12 mouse cellular contexts compared by ENCODE assay signal in the genomic region with DNA sequence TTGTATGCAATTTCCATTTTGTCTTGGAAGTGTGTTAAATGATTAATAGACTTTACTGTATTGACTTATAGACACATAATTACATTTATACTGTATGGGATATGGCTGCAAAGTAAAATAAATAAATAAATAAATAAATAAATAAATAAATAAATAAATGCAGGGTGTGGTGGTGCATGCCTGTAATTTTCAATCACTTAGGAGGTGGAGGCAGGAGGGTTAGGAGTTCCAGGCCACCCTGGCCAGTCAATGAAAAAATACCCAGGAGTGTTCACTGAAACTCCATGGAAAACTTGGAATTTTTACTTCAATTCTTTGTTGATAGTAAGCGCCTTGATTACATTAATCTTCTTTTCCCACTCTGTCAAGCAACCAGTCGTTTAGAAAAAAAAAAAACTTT. TPM values are rescaled to one million over a fixed set of nuclear protein-coding genes. Genes with fewer than 3 reads are reported as not detected.
A peak's percentile ranks its signal among the peaks of the same experiment; 100 is the strongest.
DNase-seq lines count a peak whose midpoint lies in the region; ATAC-seq and TF ChIP-seq lines count a peak whose summit lies in the region.
"Had no signal": no experiment of that assay in that cellular context is flagged by ENCODE, and none has a peak within 500 bp of the region (broad histone marks: within the 10 kb centered on the region; RNA-seq: fewer than 3 reads in every experiment).

No protein-coding gene starts in this region.

- TF ChIP-seq EP300 in heart, adult 2 months (IDR thresholded peaks at IDR 0.05; ENCODE audit: insufficient read depth, low read depth, low read length) = no peak
- TF ChIP-seq EP300 in heart, postnatal 0 days (IDR thresholded peaks at IDR 0.05; ENCODE audit: low read depth) = no peak

- H3K36me3 ChIP-seq in heart, adult 2 months (ENCODE audit: control insufficient read depth, insufficient read depth, low read length) = peaks cover 22% of the 10 kb centered on the region
- no peaks in the 10 kb centered on the region for H3K36me3 ChIP-seq in liver, adult 2 months (ENCODE audit: control insufficient read depth, insufficient read depth, low read length)
- H3K36me3 ChIP-seq in heart, postnatal 0 days (replicated peaks; ENCODE audit: control insufficient read depth, insufficient read depth, low read length) = no peaks in the 10 kb centered on the region
- H3K36me3 ChIP-seq in liver, embryonic 16.5 days (ENCODE audit: control insufficient read depth, insufficient read depth) = no peaks in the 10 kb centered on the region

- H3K4me2 ChIP-seq in heart, postnatal 0 days (ENCODE audit: low read depth, low read length) = peak overlapping the region; percentile 72
- peak overlapping the region; percentile 56; the same call in 1 of the 2 replicates for H3K4me2 ChIP-seq in liver, embryonic 16.5 days (ENCODE audit: low read depth, low read length)

- no peak for TF ChIP-seq POLR2A in heart, adult 2 months (IDR thresholded peaks at IDR 0.05; ENCODE audit: insufficient read depth, low read depth, low read length)
- TF ChIP-seq POLR2A in liver, adult 2 months (IDR thresholded peaks at IDR 0.05; ENCODE audit: extremely low read depth, insufficient read depth, low read length) = no peak

- peak overlapping the region; percentile 66 for H3K4me3 ChIP-seq in heart, adult 2 months
- peak overlapping the region; percentile 60; the same call in 1 of the 2 replicates for H3K4me3 ChIP-seq in liver, adult 2 months (ENCODE audit: insufficient read depth, low read depth, low read length)
- H3K4me3 ChIP-seq in heart, postnatal 0 days (ENCODE audit: low read depth, low read length) = peak overlapping the region; percentile 85
- peak overlapping the region; percentile 57; the same call in 1 of the 2 replicates for H3K4me3 ChIP-seq in liver, embryonic 16.5 days (ENCODE audit: low read depth, low read length)

- H3K79me2 ChIP-seq in heart, adult 2 months (replicated peaks; ENCODE audit: control insufficient read depth, insufficient read depth, low read length) = peaks cover 2% of the 10 kb centered on the region; the same call in 1 of the 2 replicates
- no peaks in the 10 kb centered on the region for H3K79me2 ChIP-seq in liver, adult 2 months (ENCODE audit: control insufficient read depth, insufficient read depth, low read length)

- H3K9ac ChIP-seq in heart, adult 2 months (ENCODE audit: low read depth, low read length) = no peak overlapping the region; the same call in 1 of the 2 replicates
- H3K9ac ChIP-seq in liver, adult 2 months (ENCODE audit: low read depth, low read length) = no peak overlapping the region
- H3K9ac ChIP-seq in heart, postnatal 0 days (replicated peaks; ENCODE audit: low read depth, low read length) = peak overlapping the region; percentile 70
- H3K9ac ChIP-seq in liver, embryonic 16.5 days (ENCODE audit: low read depth, low read length) = no peak overlapping the region

- H3K27ac ChIP-seq in heart, adult 2 months = peak overlapping the region; percentile 86
- no peak overlapping the region for H3K27ac ChIP-seq in liver, adult 2 months (replicated peaks; ENCODE audit: insufficient read depth, low read depth, low read length)
- H3K27ac ChIP-seq in heart, postnatal 0 days (ENCODE audit: low read depth) = peak overlapping the region; percentile 96
- H3K27ac ChIP-seq in liver, embryonic 16.5 days (ENCODE audit: low read length) = no peak overlapping the region

- no peak for ATAC-seq in heart, postnatal 0 days (ENCODE audit: insufficient read depth, low read depth)
- ATAC-seq in liver, embryonic 16.5 days (ENCODE audit: low read depth) = no peak

- 28% methylated on average over 2 of the region's 2 CpGs for WGBS in heart, adult 2 months
- 67% methylated on average over 2 of the region's 2 CpGs for WGBS in liver, adult 2 months
- WGBS in heart, postnatal 0 days = 68% methylated on average over 2 of the region's 2 CpGs
- WGBS in liver, embryonic 16.5 days (ENCODE audit: insufficient replicate concordance) = 50% methylated on average over 2 of the region's 2 CpGs

- H3K27me3 ChIP-seq in heart, adult 2 months (ENCODE audit: control insufficient read depth, insufficient read depth, low read length) = no peaks in the 10 kb centered on the region
- no peaks in the 10 kb centered on the region for H3K27me3 ChIP-seq in liver, adult 2 months (ENCODE audit: control insufficient read depth, insufficient read depth, low read length)
- H3K27me3 ChIP-seq in heart, postnatal 0 days (ENCODE audit: control insufficient read depth, insufficient read depth, low read length) = no peaks in the 10 kb centered on the region
- no peaks in the 10 kb centered on the region for H3K27me3 ChIP-seq in liver, embryonic 16.5 days (ENCODE audit: control insufficient read depth, insufficient read depth, low read depth, low read length)

- no peak for DNase-seq in heart, adult 2 months
- DNase-seq in heart, postnatal 14 days = no peak
- no peak for DNase-seq in liver, adult 2 months (ENCODE audit: extremely low read depth, low read depth, low spot score)
- DNase-seq in liver = no peak
- DNase-seq in heart, postnatal 0 days (ENCODE audit: low spot score) = no peak
- no peak for DNase-seq in embryo, embryonic 9.5 days (ENCODE audit: extremely low spot score)
- DNase-seq in urinary bladder, postnatal 14 days (ENCODE audit: low spot score) = no peak
- DNase-seq: B cell, adult 2 months; forebrain, postnatal 0 days; kidney, postnatal 14 days had no signal

- intact Hi-C loops in heart, adult 2 months (cut with DNase I) = loop anchor here (2.0 to 10.0 kb wide), 6 partner anchors 70 to 1490 kb away; a partner anchor contains a TSS
- intact Hi-C loops in heart, postnatal 14 days (cut with DNase I) = loop anchor here (5.0 kb wide), 3 partner anchors 38 to 93 kb away; a partner anchor contains a TSS

- H3K4me1 ChIP-seq in heart, adult 2 months (ENCODE audit: control insufficient read depth, insufficient read depth, low read length) = peaks cover 7% of the 10 kb centered on the region
- 0 out of 2 replicates have a peak, but pooled peaks cover 2% of the 10 kb centered on the region for H3K4me1 ChIP-seq in liver, adult 2 months (ENCODE audit: control insufficient read depth, insufficient read depth, low read length)
- H3K4me1 ChIP-seq in heart, postnatal 0 days (ENCODE audit: control insufficient read depth, insufficient read depth) = no peaks in the 10 kb centered on the region
- H3K4me1 ChIP-seq in liver, embryonic 16.5 days (ENCODE audit: control insufficient read depth, low read depth, low read length) = no peaks in the 10 kb centered on the region

- H3K9me3 ChIP-seq in heart, postnatal 0 days (replicated peaks; ENCODE audit: control insufficient read depth, low read length) = no peaks in the 10 kb centered on the region
- no peaks in the 10 kb centered on the region for H3K9me3 ChIP-seq in liver, embryonic 16.5 days (replicated peaks; ENCODE audit: control insufficient read depth, low read length)

- TF ChIP-seq CTCF in heart, adult 2 months (IDR thresholded peaks at IDR 0.05) = no peak
- TF ChIP-seq CTCF in liver, adult 2 months (IDR thresholded peaks at IDR 0.05; ENCODE audit: low read depth, low read length) = no peak
- no peak for TF ChIP-seq CTCF in heart, postnatal 0 days (IDR thresholded peaks at IDR 0.05; ENCODE audit: low read depth)

RNA-seq across cellular contexts. Expression of a gene that starts 1.1 kb away (rescaled TPM):
- 10 to 100 TPM; 51.2 to 77.2 TPM for total RNA-seq in heart, adult 2 months (2021)
- 9.4 and 15.2 TPM in 2 replicates for polyA plus RNA-seq in heart, adult 2 months (2012; rRNA removed)
- total RNA-seq in heart, postnatal 14 days (2021) = 10 to 100 TPM; 78.8 to 88.5 TPM
- total RNA-seq in liver, adult 2 months (2014; rRNA removed) = 9.3 and 9.8 TPM in 2 replicates
- polyA plus RNA-seq in liver, adult 2 months (2012; rRNA removed) = 3.1 and 4.6 TPM in 2 replicates
- total RNA-seq in heart, postnatal 0 days (2014; rRNA removed; ENCODE audit: low replicate concordance) = 52.6 and 80.1 TPM in 2 replicates
- polyA plus RNA-seq in heart, postnatal 0 days (2015; fragmentation: Nextera tagmentation; extraction: Ambion mirVana) = 145 and 149 TPM in 2 replicates
- polyA plus RNA-seq in liver, embryonic 16.5 days (2015; fragmentation: Nextera tagmentation; extraction: Ambion mirVana) = 29.6 and 31.0 TPM in 2 replicates

RNA-seq across cellular contexts. Expression of a gene that starts 11.2 kb away (rescaled TPM):
- total RNA-seq in heart, adult 2 months (2021) = not detected
- polyA plus RNA-seq in heart, adult 2 months (2012; rRNA removed) = not detected in 2 replicates
- total RNA-seq in heart, postnatal 14 days (2021) = not detected
- total RNA-seq in liver, adult 2 months (2014; rRNA removed) = 0.20 and 0.55 TPM in 2 replicates
- polyA plus RNA-seq in liver, adult 2 months (2012; rRNA removed) = not detected in 2 replicates
- total RNA-seq in heart, postnatal 0 days (2014; rRNA removed; ENCODE audit: low replicate concordance) = not detected in 2 replicates
- not detected in 2 replicates for polyA plus RNA-seq in heart, postnatal 0 days (2015; fragmentation: Nextera tagmentation; extraction: Ambion mirVana)
- 0.11 TPM in 1 of 2 replicates, not detected in the other for polyA plus RNA-seq in liver, embryonic 16.5 days (2015; fragmentation: Nextera tagmentation; extraction: Ambion mirVana)
- total RNA-seq: forebrain, postnatal 0 days; megakaryocyte progenitor cell, adult 5-6 weeks had no signal
- polyA plus RNA-seq: forebrain, postnatal 0 days had no signal

RNA-seq across cellular contexts. Expression of a gene that starts 16.1 kb away (rescaled TPM):
- total RNA-seq in heart, adult 2 months (2021) = 1 to 10 TPM; 1.0 to 1.3 TPM
- polyA plus RNA-seq in heart, adult 2 months (2012; rRNA removed) = 0.90 and 1.9 TPM in 2 replicates
- 1 to 10 TPM; 2.2 to 2.4 TPM for total RNA-seq in heart, postnatal 14 days (2021)
- 253 and 275 TPM in 2 replicates for total RNA-seq in liver, adult 2 months (2014; rRNA removed)
- polyA plus RNA-seq in liver, adult 2 months (2012; rRNA removed) = 69.7 and 90.9 TPM in 2 replicates
- 2.6 and 4.0 TPM in 2 replicates for total RNA-seq in heart, postnatal 0 days (2014; rRNA removed; ENCODE audit: low replicate concordance)
- polyA plus RNA-seq in heart, postnatal 0 days (2015; fragmentation: Nextera tagmentation; extraction: Ambion mirVana) = 4.2 and 4.8 TPM in 2 replicates
- polyA plus RNA-seq in liver, embryonic 16.5 days (2015; fragmentation: Nextera tagmentation; extraction: Ambion mirVana) = 26.2 and 27.9 TPM in 2 replicates

Comparison
In these comparisons a context has a peak if more than half of its experiments do, and no peak if none do; other contexts are left out.
1. H3K27ac ChIP-seq: peak in heart, adult 2 months (single experiment) and heart, postnatal 0 days (single experiment); none in liver, adult 2 months (single experiment) and liver, embryonic 16.5 days (single experiment).
2. RNA of a gene that starts 16.1 kb away (total RNA-seq): 253 to 275 TPM in liver, adult 2 months; 2.6 to 4.0 TPM in heart, postnatal 0 days, 2.2 to 2.4 TPM in heart, postnatal 14 days and 1.0 to 1.3 TPM in heart, adult 2 months; every median in the first group is over 10 times any median in the second.
3. Peak in every context shown above with its lines, with median percentiles within 50 percentile points of each other: H3K4me3 ChIP-seq.